Mouse (Mus musculus) myocyte (in vitro differentiated cells): ENCODE results near the gene Stra6l.

Experiments used
- CEBPB ChIP-seq: IDR thresholded peaks from 2 replicates; pipeline ENCODE4 v1.6.1; 2011; ENCODE audit warnings: mild to moderate bottlenecking, moderate library complexity; ENCODE audit not compliant: poor library complexity, insufficient read depth, severe bottlenecking
- POLR2A ChIP-seq: IDR thresholded peaks from one replicate; pipeline ENCODE4 v1.6.1; 2011; ENCODE audit warnings: low read depth, mild to moderate bottlenecking, control low read depth, moderate library complexity; ENCODE audit not compliant: insufficient read length

DNA sequence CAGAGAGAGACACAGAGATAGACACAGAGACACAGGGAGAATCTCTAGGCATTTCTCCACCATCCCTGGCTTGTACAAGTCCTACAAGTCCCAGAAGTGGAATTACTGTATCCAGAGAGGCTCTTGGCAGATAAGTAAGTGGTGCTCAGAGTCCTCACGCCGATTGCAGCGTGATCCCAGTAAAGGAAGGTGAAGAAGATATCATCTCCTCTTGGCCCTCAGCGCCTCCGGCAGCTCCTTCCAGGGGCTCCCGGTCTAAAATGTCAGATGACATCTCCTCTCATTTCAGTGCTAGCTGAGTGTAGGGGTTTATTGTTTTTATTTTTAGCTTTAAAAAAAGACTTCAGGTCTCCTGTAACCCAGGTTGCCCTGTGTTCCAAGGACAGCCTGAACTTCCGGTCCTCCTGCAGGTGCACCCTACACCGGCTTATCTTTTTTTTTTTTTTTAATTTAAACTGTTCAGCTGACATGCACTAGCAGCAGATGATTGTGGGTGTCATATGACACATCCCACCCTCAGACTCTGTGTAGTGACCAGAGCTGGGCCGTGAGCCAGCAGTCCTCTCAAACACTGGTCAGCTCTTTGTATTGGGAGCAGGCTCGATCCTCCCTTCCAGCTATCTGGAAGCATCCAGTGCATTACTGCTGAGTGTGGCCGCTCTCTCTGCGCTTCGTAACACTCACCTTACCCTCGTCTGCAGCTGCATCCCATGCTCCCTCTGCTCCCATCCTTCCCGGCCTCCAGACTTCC lies 5.2 kb downstream of the Stra6l start:
- TF ChIP-seq POLR2A, result no peak
- TF ChIP-seq CEBPB, result no peak
